Mouse (Mus musculus): ENCODE measurements around the gene Gm1604a. TPM values are rescaled to one million over a fixed set of nuclear protein-coding genes. Genes with fewer than 3 reads are reported as not detected.
A peak's percentile ranks its signal among the peaks of the same experiment; 100 is the strongest.
"Not testable (repeated sequence)": the region's sequence is repeated elsewhere in the genome, so short reads cannot be mapped to it uniquely, and the experiment has no call there.

The Gm1604a gene
- 2.7 TPM in 1 of 2 replicates, not detected in the other for polyA plus RNA-seq (2011; ENCODE audit: insufficient read depth, insufficient read length, low replicate concordance, missing spikeins)

GRCm38 (mm10) chr17:7025257-7025656 lies at the start of gene Gm1604a:
Gm1604a (plus strand) TSS chr17:7025568.
- 35% methylated on average over 6 of the region's 14 CpGs for WGBS
- H3K27ac ChIP-seq (ENCODE audit: control insufficient read depth, insufficient read depth, low read depth, low read length, poor library complexity); H3K4me1 ChIP-seq (ENCODE audit: control insufficient read depth, insufficient read depth, low read length); H3K4me3 ChIP-seq (replicated peaks; ENCODE audit: control insufficient read depth, low read depth, low read length): not testable (repeated sequence)

- Histone ChIP-seq H3K27ac (ENCODE audit: control insufficient read depth, insufficient read depth, low read depth, low read length, poor library complexity) (peak within 1 kb of the TSS; percentile 34), H3K4me3 (replicated peaks; ENCODE audit: control insufficient read depth, low read depth, low read length) (peak within 1 kb of the TSS; percentile 59)
- 2% methylated on average over 60 of the region's 68 CpGs for WGBS
- H3K4me1 ChIP-seq (ENCODE audit: control insufficient read depth, insufficient read depth, low read length), result not testable (repeated sequence)
Observed at GRCm38 (mm10) chr17:6978287-6979248, 46.8 kb upstream of the Gm1604a start, which contains the start of gene Gm49721. Gm49721 (plus strand) TSS chr17:6978904.

- 8% methylated on average over 5 of the region's 5 CpGs for WGBS
- peak overlapping the region; percentile 59 for H3K4me3 ChIP-seq (replicated peaks; ENCODE audit: control insufficient read depth, low read depth, low read length)
- not testable (repeated sequence) for H3K27ac ChIP-seq (ENCODE audit: control insufficient read depth, insufficient read depth, low read depth, low read length, poor library complexity); H3K4me1 ChIP-seq (ENCODE audit: control insufficient read depth, insufficient read depth, low read length)
Observed at GRCm38 (mm10) chr17:6979380-6979779, 46.0 kb upstream of the Gm1604a start.

GRCm38 (mm10) chr17:6980144-6980543 lies 45.2 kb upstream of the Gm1604a start:
- not testable (repeated sequence) for H3K4me3 ChIP-seq (replicated peaks; ENCODE audit: control insufficient read depth, low read depth, low read length); H3K4me1 ChIP-seq (ENCODE audit: control insufficient read depth, insufficient read depth, low read length); H3K27ac ChIP-seq (ENCODE audit: control insufficient read depth, insufficient read depth, low read depth, low read length, poor library complexity)
- WGBS, result 93% methylated on average over 5 of the region's 8 CpGs

GRCm38 (mm10) chr17:6986118-6986517 lies 39.2 kb upstream of the Gm1604a start:
- H3K4me3 ChIP-seq (replicated peaks; ENCODE audit: control insufficient read depth, low read depth, low read length); H3K4me1 ChIP-seq (ENCODE audit: control insufficient read depth, insufficient read depth, low read length); H3K27ac ChIP-seq (ENCODE audit: control insufficient read depth, insufficient read depth, low read depth, low read length, poor library complexity): not testable (repeated sequence)
- WGBS, result 37% methylated on average over 1 of the region's 1 CpGs

- H3K4me3 ChIP-seq (replicated peaks; ENCODE audit: control insufficient read depth, low read depth, low read length); H3K4me1 ChIP-seq (ENCODE audit: control insufficient read depth, insufficient read depth, low read length); H3K27ac ChIP-seq (ENCODE audit: control insufficient read depth, insufficient read depth, low read depth, low read length, poor library complexity): not testable (repeated sequence)
- WGBS, result no CpG with 5 or more reads among the region's 6 CpGs
Observed at GRCm38 (mm10) chr17:6995504-6995903, 29.9 kb upstream of the Gm1604a start.

- WGBS, result 75% methylated on average over 8 of the region's 8 CpGs
- H3K4me3 ChIP-seq (replicated peaks; ENCODE audit: control insufficient read depth, low read depth, low read length); H3K4me1 ChIP-seq (ENCODE audit: control insufficient read depth, insufficient read depth, low read length); H3K27ac ChIP-seq (ENCODE audit: control insufficient read depth, insufficient read depth, low read depth, low read length, poor library complexity): not testable (repeated sequence)
Observed at GRCm38 (mm10) chr17:6996826-6997225, 28.5 kb upstream of the Gm1604a start.

GRCm38 (mm10) chr17:6997778-6998490 lies 27.4 kb upstream of the Gm1604a start:
- H3K4me3 ChIP-seq (replicated peaks; ENCODE audit: control insufficient read depth, low read depth, low read length); H3K4me1 ChIP-seq (ENCODE audit: control insufficient read depth, insufficient read depth, low read length); H3K27ac ChIP-seq (ENCODE audit: control insufficient read depth, insufficient read depth, low read depth, low read length, poor library complexity): not testable (repeated sequence)
- 45% methylated on average over 1 of the region's 7 CpGs for WGBS

- WGBS, result 83% methylated on average over 9 of the region's 12 CpGs
Observed at GRCm38 (mm10) chr17:7001790-7002585, 23.4 kb upstream of the Gm1604a start.

GRCm38 (mm10) chr17:7003392-7003791 lies 22.0 kb upstream of the Gm1604a start:
- no CpG with 5 or more reads among the region's 3 CpGs for WGBS
- not testable (repeated sequence) for H3K4me1 ChIP-seq (ENCODE audit: control insufficient read depth, insufficient read depth, low read length); H3K27ac ChIP-seq (ENCODE audit: control insufficient read depth, insufficient read depth, low read depth, low read length, poor library complexity); H3K4me3 ChIP-seq (replicated peaks; ENCODE audit: control insufficient read depth, low read depth, low read length)

More at GRCm38 (mm10) chr17:7001790-7002585, 23.4 kb upstream of the Gm1604a start:
- H3K27ac ChIP-seq (ENCODE audit: control insufficient read depth, insufficient read depth, low read depth, low read length, poor library complexity); H3K4me1 ChIP-seq (ENCODE audit: control insufficient read depth, insufficient read depth, low read length); H3K4me3 ChIP-seq (replicated peaks; ENCODE audit: control insufficient read depth, low read depth, low read length): not testable (repeated sequence)

- not testable (repeated sequence) for H3K4me3 ChIP-seq (replicated peaks; ENCODE audit: control insufficient read depth, low read depth, low read length); H3K27ac ChIP-seq (ENCODE audit: control insufficient read depth, insufficient read depth, low read depth, low read length, poor library complexity); H3K4me1 ChIP-seq (ENCODE audit: control insufficient read depth, insufficient read depth, low read length)
- 80% methylated on average over 3 of the region's 4 CpGs for WGBS
Observed at GRCm38 (mm10) chr17:7005646-7006045, 19.7 kb upstream of the Gm1604a start.

GRCm38 (mm10) chr17:7008885-7009284 lies 16.5 kb upstream of the Gm1604a start:
- not testable (repeated sequence) for H3K4me1 ChIP-seq (ENCODE audit: control insufficient read depth, insufficient read depth, low read length)

GRCm38 (mm10) chr17:7009440-7009839 lies 15.9 kb upstream of the Gm1604a start:
- H3K27ac ChIP-seq (ENCODE audit: control insufficient read depth, insufficient read depth, low read depth, low read length, poor library complexity); H3K4me3 ChIP-seq (replicated peaks; ENCODE audit: control insufficient read depth, low read depth, low read length); H3K4me1 ChIP-seq (ENCODE audit: control insufficient read depth, insufficient read depth, low read length): not testable (repeated sequence)
- no CpG with 5 or more reads among the region's 7 CpGs for WGBS

More at GRCm38 (mm10) chr17:7008885-7009284, 16.5 kb upstream of the Gm1604a start:
- H3K4me3 ChIP-seq (replicated peaks; ENCODE audit: control insufficient read depth, low read depth, low read length); H3K27ac ChIP-seq (ENCODE audit: control insufficient read depth, insufficient read depth, low read depth, low read length, poor library complexity): not testable (repeated sequence)

Measured in bone marrow, adult 2 months (tissue).